In genomic region chr16:18687367-18687766, GRCm38 (mm10) we compare ENCODE assay signal across 7 mouse cellular contexts. TPM values are rescaled to one million over a fixed set of nuclear protein-coding genes. Genes with fewer than 3 reads are reported as not detected.
DNase-seq lines count a peak whose midpoint lies in the region; ATAC-seq lines count a peak whose summit lies in the region.

No protein-coding gene starts in this region.

- WGBS in intestine, embryonic 16.5 days, result 6% methylated on average over 8 of the region's 8 CpGs
- WGBS in limb, embryonic 13.5 days, result 5% methylated on average over 8 of the region's 8 CpGs
- WGBS in midbrain, embryonic 14.5 days, result 5% methylated on average over 8 of the region's 8 CpGs

- peak overlapping the region; percentile 71 for H3K4me2 ChIP-seq in intestine, embryonic 16.5 days (ENCODE audit: low read depth, low read length)
- peak overlapping the region; percentile 62 for H3K4me2 ChIP-seq in limb, embryonic 13.5 days (replicated peaks)
- peak overlapping the region; percentile 52 for H3K4me2 ChIP-seq in midbrain, embryonic 14.5 days (ENCODE audit: low read length)

- H3K4me3 ChIP-seq in intestine, embryonic 16.5 days (ENCODE audit: low read length), result peak overlapping the region; percentile 39
- H3K4me3 ChIP-seq in limb, embryonic 13.5 days, result peak overlapping the region; percentile 30
- H3K4me3 ChIP-seq in midbrain, embryonic 14.5 days (replicated peaks; ENCODE audit: low read depth, low read length), result no peak overlapping the region; the same call in 1 of the 2 replicates

- peaks cover 12% of the 10 kb centered on the region; the same call in 1 of the 2 replicates for H3K4me1 ChIP-seq in intestine, embryonic 16.5 days (ENCODE audit: control insufficient read depth, insufficient read depth, low read length)
- H3K4me1 ChIP-seq in limb, embryonic 13.5 days, result peaks cover 18% of the 10 kb centered on the region
- H3K4me1 ChIP-seq in midbrain, embryonic 14.5 days (ENCODE audit: control insufficient read depth, insufficient read depth, low read length), result peaks cover 17% of the 10 kb centered on the region

- no peaks in the 10 kb centered on the region for H3K9me3 ChIP-seq in intestine, embryonic 16.5 days (ENCODE audit: control insufficient read depth, low read length)
- H3K9me3 ChIP-seq in limb, embryonic 13.5 days, result no peaks in the 10 kb centered on the region
- H3K9me3 ChIP-seq in midbrain, embryonic 14.5 days (ENCODE audit: control insufficient read depth, low read length), result no peaks in the 10 kb centered on the region

- ATAC-seq in intestine, embryonic 16.5 days, result peak; percentile 81
- peak; percentile 51; the same call in 1 of the 2 replicates for ATAC-seq in limb, embryonic 13.5 days (ENCODE audit: low FRiP score, low read depth)
- ATAC-seq in midbrain, embryonic 14.5 days (ENCODE audit: low FRiP score, low TSS enrichment), result peak; percentile 55

- no peaks in the 10 kb centered on the region for H3K27me3 ChIP-seq in intestine, embryonic 16.5 days (replicated peaks; ENCODE audit: control insufficient read depth, insufficient read depth, low read length)
- H3K27me3 ChIP-seq in limb, embryonic 13.5 days, result 0 out of 2 replicates have a peak, but pooled peaks cover 6% of the 10 kb centered on the region
- H3K27me3 ChIP-seq in midbrain, embryonic 14.5 days (ENCODE audit: control insufficient read depth, insufficient read depth, low read length), result no peaks in the 10 kb centered on the region

- peak; percentile 89 for DNase-seq in adrenal gland, postnatal 10 days
- DNase-seq in embryo, embryonic 11.5 days (ENCODE audit: low read depth, low spot score), result peak; percentile 49
- peak; percentile 96 for DNase-seq in heart, adult 11 months
- peak; percentile 78 for DNase-seq in midbrain, embryonic 14.5 days
- peak; percentile 8 to 46 for DNase-seq in spleen, adult 18-20 months

- H3K36me3 ChIP-seq in intestine, embryonic 16.5 days (ENCODE audit: control insufficient read depth, insufficient read depth, low read length), result no peaks in the 10 kb centered on the region
- no peaks in the 10 kb centered on the region for H3K36me3 ChIP-seq in limb, embryonic 13.5 days
- H3K36me3 ChIP-seq in midbrain, embryonic 14.5 days (ENCODE audit: control insufficient read depth, insufficient read depth, low read length), result no peaks in the 10 kb centered on the region

- H3K9ac ChIP-seq in intestine, embryonic 16.5 days (ENCODE audit: low read depth, low read length), result peak overlapping the region; percentile 62; the same call in 1 of the 2 replicates
- peak overlapping the region; percentile 54; the same call in 1 of the 2 replicates for H3K9ac ChIP-seq in limb, embryonic 13.5 days
- H3K9ac ChIP-seq in midbrain, embryonic 14.5 days (replicated peaks; ENCODE audit: low read length), result peak overlapping the region; percentile 27; the same call in 1 of the 2 replicates

- peak overlapping the region; percentile 50 for H3K27ac ChIP-seq in intestine, embryonic 16.5 days (ENCODE audit: low read length)
- peak overlapping the region; percentile 72; the same call in 1 of the 2 replicates for H3K27ac ChIP-seq in limb, embryonic 13.5 days
- H3K27ac ChIP-seq in midbrain, embryonic 14.5 days (replicated peaks; ENCODE audit: low read depth, low read length), result no peak overlapping the region; the same call in 1 of the 2 replicates

RNA-seq across cellular contexts. Expression of gene Sept5, which starts 57.6 kb away (rescaled TPM):
- total RNA-seq in adrenal gland, postnatal 10 days (2021), result 10 to 100 TPM; 14.2 to 24.3 TPM
- 52.2 and 52.5 TPM in 2 replicates for polyA plus RNA-seq in intestine, embryonic 16.5 days (2015; fragmentation: Nextera tagmentation; extraction: Ambion mirVana)
- 37.0 and 41.7 TPM in 2 replicates for polyA plus RNA-seq in limb, embryonic 13.5 days (2015; fragmentation: Nextera tagmentation; extraction: Ambion mirVana)
- 175 and 200 TPM in 2 replicates for polyA plus RNA-seq in midbrain, embryonic 14.5 days (2014; fragmentation: Nextera tagmentation; extraction: Ambion mirVana)

Comparison
In these comparisons a context has a peak if more than half of its experiments do, and no peak if none do; other contexts are left out.
1. DNase-seq: peak in every context shown above with its lines; median percentile 96 in heart, adult 11 months; 89 in adrenal gland, postnatal 10 days; 78 in midbrain, embryonic 14.5 days; 49 in embryo, embryonic 11.5 days; 27 in spleen, adult 18-20 months.